Mouse (Mus musculus) bone marrow macrophage, adult 2 months (primary cell): ENCODE data around the gene Gfpt1. TPM values are rescaled to one million over a fixed set of nuclear protein-coding genes. Genes with fewer than 3 reads are reported as not detected.

Experiments
- H3K27ac ChIP-seq: 2 replicates; pipeline ENCODE4 v1.5.1; 2012; ENCODE audit warnings: low read depth, low read length; ENCODE audit not compliant: insufficient read depth
- H3K4me1 ChIP-seq: 2 replicates; pipeline ENCODE4 v1.6.1; 2012; ENCODE audit warnings: low read length; ENCODE audit not compliant: control insufficient read depth, insufficient read depth
- H3K4me3 ChIP-seq: 2 replicates; pipeline ENCODE4 v1.5.1; 2012; ENCODE audit warnings: mild to moderate bottlenecking, low read length, moderate library complexity; ENCODE audit not compliant: insufficient read depth
- CTCF ChIP-seq: IDR thresholded peaks from 2 replicates; pipeline ENCODE4 v1.5.1; 2012; ENCODE audit warnings: low read depth, mild to moderate bottlenecking, low read length, moderate library complexity
- POLR2A ChIP-seq: IDR thresholded peaks from 2 replicates; pipeline ENCODE4 v1.6.1; 2012; ENCODE audit warnings: mild to moderate bottlenecking, low read depth, low read length, borderline replicate concordance
- polyA plus RNA-seq: library from polyadenylated mRNA; stranded (reverse); fragments of >200 nt; gene quantifications from 2 replicates; pipeline ENCODE4 v1.2.4, GENCODE M21; 2012; ENCODE audit not compliant: missing spikeins, insufficient read depth, insufficient read length

Gene Gfpt1
- polyA plus RNA-seq, 1 experiment: 14.6 TPM

DNA sequence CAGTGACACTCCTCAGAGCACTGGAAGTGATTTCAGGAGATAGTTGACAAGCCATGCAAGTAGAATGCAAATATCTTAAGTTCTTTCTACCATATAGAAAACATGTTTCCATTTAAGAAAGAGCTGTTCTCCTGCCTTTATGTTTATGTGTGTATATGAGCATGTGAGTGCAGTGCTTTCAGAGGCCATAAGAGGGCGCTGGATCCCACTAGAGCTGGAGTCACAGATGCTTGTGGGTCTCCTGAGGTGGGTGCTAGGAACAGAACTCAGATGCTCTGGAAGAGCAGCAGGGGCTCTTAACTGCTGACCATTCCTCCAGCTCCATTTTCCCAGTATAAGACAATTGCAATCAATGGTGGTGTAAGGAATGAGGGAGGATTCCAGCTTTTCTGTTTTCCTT, 88.4 kb downstream of the Gfpt1 start:
- 0 out of 2 replicates have a peak, but pooled peaks have one; percentile 31 for TF ChIP-seq CTCF
- TF ChIP-seq POLR2A: no peak
- no peak overlapping the region for H3K27ac ChIP-seq
- peaks cover 10% of the 10 kb centered on the region for H3K4me1 ChIP-seq

DNA sequence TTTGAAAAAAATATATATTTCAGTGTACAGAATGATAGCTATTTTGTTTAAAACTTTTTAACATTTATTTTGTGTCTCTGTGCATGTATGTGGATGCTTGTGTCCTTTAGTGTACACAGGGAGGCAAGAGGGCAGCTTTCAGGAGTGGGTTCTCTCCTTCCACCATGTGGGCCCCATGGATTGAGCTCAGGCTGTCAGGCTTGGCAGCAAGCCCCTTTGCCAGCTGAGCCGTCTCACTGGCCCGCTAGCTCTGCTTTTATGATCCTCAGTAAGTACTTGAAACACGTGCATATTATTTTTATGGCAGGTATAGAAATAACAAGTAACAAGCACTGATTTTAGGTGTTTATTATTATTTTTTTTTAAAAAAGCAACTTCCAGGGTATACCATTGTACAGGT, 90.9 kb downstream of the Gfpt1 start:
- TF ChIP-seq CTCF: no peak
- no peak overlapping the region for H3K27ac ChIP-seq
- peaks cover 3% of the 10 kb centered on the region for H3K4me1 ChIP-seq
- no peak overlapping the region for H3K4me3 ChIP-seq

More for the DNA sequence above, 88.4 kb downstream of the Gfpt1 start:
- H3K4me3 ChIP-seq: no peak overlapping the region

DNA sequence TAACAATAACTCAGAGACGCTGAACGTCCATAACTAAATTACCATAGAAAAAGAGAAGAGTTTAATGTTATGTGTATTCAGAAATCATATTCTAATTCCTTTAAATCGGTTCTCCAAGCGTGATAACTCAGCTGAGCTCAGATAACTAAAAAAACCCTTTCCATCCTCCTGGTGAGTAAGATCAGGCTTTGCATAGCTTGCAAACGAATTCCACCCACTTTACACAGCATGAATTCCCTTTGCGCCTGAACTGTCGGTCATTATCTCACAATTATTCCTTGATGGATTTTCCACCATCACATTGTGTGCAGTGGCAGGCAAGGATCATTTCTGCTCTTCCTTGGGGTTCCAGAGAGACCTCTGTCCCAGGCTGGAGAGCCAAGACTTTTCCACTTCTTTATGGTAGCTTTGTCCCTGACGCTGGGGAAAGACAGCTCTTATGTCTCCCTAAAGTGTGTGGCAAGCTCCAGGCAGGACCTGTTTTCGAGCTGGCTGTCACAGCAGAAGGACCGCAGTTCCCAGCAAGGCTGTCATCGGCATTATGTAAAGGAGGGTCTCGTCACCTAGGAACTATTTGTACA, 91.4 kb downstream of the Gfpt1 start:
- H3K27ac ChIP-seq: no peak overlapping the region
- no peak overlapping the region for H3K4me3 ChIP-seq
- TF ChIP-seq CTCF (no peak), POLR2A (no peak)
- H3K4me1 ChIP-seq: peaks cover 3% of the 10 kb centered on the region

DNA sequence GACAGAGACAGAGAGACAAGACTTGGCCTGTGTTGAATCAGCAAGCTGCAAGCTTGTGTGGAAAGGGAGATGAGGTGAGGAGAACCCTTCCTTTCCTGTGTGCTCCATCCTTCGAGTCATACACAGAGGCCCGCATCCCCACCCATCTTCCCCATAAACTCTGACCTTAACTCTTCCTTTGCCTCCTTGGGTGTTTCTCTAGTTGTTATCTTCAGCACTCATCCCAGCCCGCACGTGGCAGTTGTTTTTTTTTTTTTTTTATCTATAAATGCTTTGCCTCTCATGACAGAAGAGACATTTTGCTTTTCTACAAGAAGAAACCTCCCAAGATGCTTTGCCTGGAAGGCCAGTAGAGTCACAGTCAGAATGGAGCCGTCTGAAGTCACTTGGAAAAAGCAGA, 95.8 kb downstream of the Gfpt1 start:
- no peak for TF ChIP-seq POLR2A
- no peak for TF ChIP-seq CTCF
- Histone ChIP-seq H3K4me3 (no peak overlapping the region), H3K4me1 (no peaks in the 10 kb centered on the region), H3K27ac (no peak overlapping the region)

DNA sequence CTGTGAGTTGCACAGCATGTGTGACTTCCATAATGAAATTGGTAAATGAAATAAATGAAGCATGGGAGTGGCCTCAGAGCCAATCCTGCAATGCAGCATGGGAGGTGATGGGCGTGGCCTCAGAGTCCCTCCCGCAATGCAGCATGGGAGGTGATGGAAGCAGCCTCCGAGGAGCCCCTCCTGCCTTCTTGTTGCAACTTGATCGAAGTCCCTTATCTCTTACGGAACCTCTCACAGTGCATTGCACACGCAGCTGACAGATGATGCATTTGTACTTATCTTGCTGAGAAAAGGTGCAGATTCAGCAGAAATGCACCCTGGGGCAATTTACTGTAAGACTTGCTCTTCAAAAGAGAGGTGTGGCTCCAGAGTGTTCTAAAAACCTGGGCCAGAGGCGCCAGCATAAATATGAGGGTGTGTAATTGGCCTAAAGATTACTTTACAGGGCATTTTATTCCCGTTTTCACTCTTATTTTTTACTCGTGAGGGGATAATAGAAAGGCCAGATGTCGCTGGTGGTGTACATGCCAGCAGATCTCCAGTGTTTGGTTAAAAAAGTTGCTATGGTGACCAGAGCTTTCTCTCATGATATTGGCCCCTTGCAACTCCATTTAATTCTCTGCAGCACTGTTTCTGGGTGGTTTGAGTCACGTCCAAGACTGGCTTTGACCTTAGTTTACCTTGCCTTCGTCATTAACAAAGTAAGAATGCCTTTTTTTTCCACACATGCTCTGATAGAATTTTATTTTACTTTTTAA, 97.3 kb downstream of the Gfpt1 start:
- Histone ChIP-seq H3K4me3 (no peak overlapping the region), H3K4me1 (no peaks in the 10 kb centered on the region), H3K27ac (no peak overlapping the region)
- TF ChIP-seq CTCF: no peak
- no peak for TF ChIP-seq POLR2A

Other genes starting within 250 kb of the Gfpt1 start
- 305 and 317 TPM in 2 replicates for gene Anxa4, start 249.3 kb upstream of the Gfpt1 start, polyA plus RNA-seq
- gene Aak1, start 193.3 kb upstream of the Gfpt1 start, polyA plus RNA-seq: 16.6 and 24.0 TPM in 2 replicates
- 69.6 and 75.2 TPM in 2 replicates for gene Nfu1, start 33.6 kb upstream of the Gfpt1 start, polyA plus RNA-seq
- not detected in 2 replicates for gene D6Ertd527e, start 61.9 kb downstream of the Gfpt1 start, polyA plus RNA-seq